Mouse (Mus musculus) stomach, postnatal 0 days (tissue): ENCODE measurements around the gene Dnmt3l.

Experiments
- CTCF ChIP-seq: IDR thresholded peaks from 2 replicates; pipeline ENCODE4 v1.5.1; 2016; ENCODE audit warnings: antibody characterized with exemption, low read depth, mild to moderate bottlenecking, moderate library complexity
- EP300 ChIP-seq: optimal IDR thresholded peaks from 2 replicates; pipeline ENCODE3; 2016; ENCODE audit warnings: antibody characterized with exemption

DNA sequence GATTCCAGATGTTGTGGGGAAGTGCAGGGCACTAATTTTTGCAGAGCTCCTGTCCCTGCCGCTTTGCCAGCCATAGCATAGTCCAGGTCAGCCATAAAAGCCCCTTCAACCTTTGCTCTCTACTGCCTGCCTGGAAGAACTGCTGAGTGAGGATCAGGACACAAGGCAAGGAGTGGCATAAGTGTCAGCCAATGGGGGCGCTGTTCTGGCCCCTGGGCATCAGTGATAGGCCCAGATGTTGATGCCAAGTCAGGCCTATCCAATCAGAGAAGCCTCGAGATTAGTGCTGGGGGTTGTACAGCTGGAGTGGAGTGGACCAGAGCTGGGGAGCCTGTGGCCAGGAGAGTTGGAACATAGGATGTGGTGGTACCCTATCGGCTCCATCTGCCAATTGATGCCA, 25.5 kb downstream of the Dnmt3l start:
- TF ChIP-seq CTCF: 0 out of 2 replicates have a peak, but pooled peaks have one; percentile 8
- no peak for TF ChIP-seq EP300
